Mouse (Mus musculus) G1E (cell line): Measurements from ENCODE around the gene Olfr1446. TPM values are rescaled to one million over a fixed set of nuclear protein-coding genes. Genes with fewer than 3 reads are reported as not detected.

Experiments used
- ATAC-seq: 2 replicates; pipeline ENCODE4 v1.8.0; 2016; ENCODE audit warnings: mild to moderate bottlenecking; ENCODE audit not compliant: insufficient number of reproducible peaks, poor library complexity, low FRiP score, severe bottlenecking; ENCODE audit errors: extremely low read depth
- DNase-seq: peaks from one replicate; pipeline ENCODE4 v3.0.0; 2012; ENCODE audit warnings: low spot score
- H3K27me3 ChIP-seq: 2 replicates; pipeline ENCODE4 v1.6.1; 2012; ENCODE audit warnings: mild to moderate bottlenecking, low read length, inconsistent platforms; ENCODE audit not compliant: insufficient read depth
- H3K36me3 ChIP-seq: replicated peaks from 2 replicates; pipeline ENCODE3; 2012; ENCODE audit warnings: mild to moderate bottlenecking, inconsistent platforms
- H3K4me1 ChIP-seq: 2 replicates; pipeline ENCODE4 v1.6.1; 2012; ENCODE audit warnings: low read depth, low read length, inconsistent platforms, mixed read lengths; ENCODE audit not compliant: insufficient read depth
- H3K4me3 ChIP-seq: 2 replicates; pipeline ENCODE4 v1.5.1; 2012; ENCODE audit warnings: low read depth, mild to moderate bottlenecking, inconsistent platforms, low read length, moderate library complexity, mixed read lengths
- H3K9me3 ChIP-seq: replicated peaks from 2 replicates; pipeline ENCODE4 v1.6.1; 2012; ENCODE audit warnings: inconsistent platforms
- CTCF ChIP-seq: IDR thresholded peaks from 2 replicates; pipeline ENCODE4 v1.5.1; 2012; ENCODE audit warnings: low read depth, low read length, inconsistent platforms, mixed read lengths
- GATA1 ChIP-seq: IDR thresholded peaks from 2 replicates; pipeline ENCODE4 v1.6.1; 2012; ENCODE audit warnings: borderline replicate concordance, low read length, inconsistent platforms, mixed read lengths
- GATA2 ChIP-seq: IDR thresholded peaks from 2 replicates; pipeline ENCODE4 v1.6.1; 2012; ENCODE audit warnings: low read depth, low read length, inconsistent platforms, borderline replicate concordance
- POLR2AphosphoS5 ChIP-seq: IDR thresholded peaks from 2 replicates; pipeline ENCODE4 v1.6.1; 2012; ENCODE audit warnings: low read depth, low read length, inconsistent platforms; ENCODE audit not compliant: insufficient replicate concordance
- TAL1 ChIP-seq: conservative IDR thresholded peaks from 2 replicates; pipeline ENCODE4 v1.6.1; 2012; ENCODE audit warnings: low read depth, low read length, inconsistent platforms, mixed read lengths
- polyA plus RNA-seq: library from polyadenylated mRNA; stranded (reverse); fragments of >175 nt; gene quantifications from 2 replicates; pipeline ENCODE4 v1.2.3, GENCODE M21; 2012
- total RNA-seq, 2 experiments: library from RNA; stranded (forward) in 1 of 2; stranded (reverse) in 1 of 2; fragments of 200-1000 nt in 1 of 2; fragments of >200 nt in 1 of 2; fragmentation: Nextera tagmentation in 1 of 2; gene quantifications; 2 replicates each; pipeline ENCODE4 v1.2.3; 2014 to 2017

The Olfr1446 gene
- total RNA-seq (2014; fragmentation: Nextera tagmentation) (not detected in 2 replicates), total RNA-seq (2017) (0.06 and 0.16 TPM in 2 replicates), polyA plus RNA-seq (not detected in 2 replicates)

- DNase-seq (no peak), ATAC-seq (no peak)
- Histone ChIP-seq H3K27me3 (no peaks in the 10 kb centered on the region), H3K4me1 (no peaks in the 10 kb centered on the region), H3K9me3 (no peaks in the 10 kb centered on the region), H3K36me3 (no peaks in the 10 kb centered on the region), H3K4me3 (no peak within 1 kb of the TSS)
- no peak for TF ChIP-seq GATA2
- no peak for TF ChIP-seq GATA1
- TF ChIP-seq CTCF = no peak
- no peak for TF ChIP-seq TAL1
These were observed at the start of gene Olfr1446 for GRCm38 (mm10) chr19:12893424-12893823. TSS of gene Olfr1446 (minus strand) at chr19:12893524.

DNA sequence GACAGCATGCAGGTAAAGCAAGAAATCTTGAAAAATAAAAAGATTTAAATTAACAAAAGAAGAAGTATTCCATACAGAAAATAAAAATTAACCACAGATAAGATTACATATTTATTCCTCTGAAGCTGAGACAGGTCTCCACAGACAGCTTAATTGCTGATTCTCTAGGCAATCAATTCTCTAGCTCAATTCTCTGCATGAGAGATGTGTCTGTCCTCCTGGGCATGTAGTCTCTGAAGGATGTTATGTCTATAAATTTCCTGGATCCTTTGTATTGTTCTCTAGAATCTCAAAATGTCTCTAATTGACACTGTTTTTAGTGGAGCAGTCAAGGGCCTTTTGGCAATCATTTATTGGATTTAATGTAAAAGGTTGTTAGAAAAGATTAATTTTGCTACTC is 37.2 kb upstream of the Olfr1446 start, which contains the start of gene Olfr1449:
Gene Olfr1449, plus strand, starts transcription at position 301 of the 400 bp plus-strand sequence.
- ATAC-seq = no peak
- Histone ChIP-seq H3K9me3 (no peaks in the 10 kb centered on the region), H3K4me3 (no peak within 1 kb of the TSS), H3K4me1 (no peaks in the 10 kb centered on the region), H3K27me3 (no peaks in the 10 kb centered on the region), H3K36me3 (no peaks in the 10 kb centered on the region)
- TF ChIP-seq TAL1 (no peak), GATA1 (no peak), GATA2 (no peak), POLR2AphosphoS5 (no peak), CTCF (no peak)
- no peak for DNase-seq

GRCm38 (mm10) chr19:12924319-12924718 is 31.0 kb upstream of the Olfr1446 start, which contains the start of gene Olfr1448:
TSS of gene Olfr1448 (minus strand) at chr19:12924419.
- ATAC-seq = no peak

DNA sequence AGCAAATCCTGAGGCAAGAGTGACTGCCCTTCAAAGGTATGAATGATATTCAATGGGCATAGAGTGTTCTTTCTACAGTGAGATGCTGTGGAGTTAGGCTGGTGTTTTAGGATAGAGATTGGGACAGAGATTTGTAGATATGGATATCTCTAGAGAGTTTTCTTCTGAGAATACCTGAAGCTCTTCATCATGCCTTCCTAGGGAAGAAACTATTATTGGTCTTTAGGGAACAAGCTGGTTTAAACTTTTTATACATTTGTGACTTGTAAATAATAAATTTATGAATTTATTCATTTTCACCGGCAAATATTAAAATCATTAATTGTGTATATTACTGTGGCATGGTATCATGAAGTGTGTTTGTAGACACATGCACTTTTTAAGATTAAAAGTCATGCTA is 10.3 kb upstream of the Olfr1446 start, which contains the start of gene Olfr1447:
Gene Olfr1447, minus strand, starts transcription at position 101 of the 400 bp plus-strand sequence.
- Histone ChIP-seq H3K4me3 (no peak within 1 kb of the TSS), H3K4me1 (no peaks in the 10 kb centered on the region)

More at GRCm38 (mm10) chr19:12924319-12924718, 31.0 kb upstream of the Olfr1446 start, which contains the start of gene Olfr1448:
- Histone ChIP-seq H3K4me1 (no peaks in the 10 kb centered on the region), H3K36me3 (no peaks in the 10 kb centered on the region), H3K4me3 (no peak within 1 kb of the TSS), H3K27me3 (no peaks in the 10 kb centered on the region), H3K9me3 (no peaks in the 10 kb centered on the region)
- TF ChIP-seq POLR2AphosphoS5 = no peak
- no peak for TF ChIP-seq GATA1
- DNase-seq = no peak

DNA sequence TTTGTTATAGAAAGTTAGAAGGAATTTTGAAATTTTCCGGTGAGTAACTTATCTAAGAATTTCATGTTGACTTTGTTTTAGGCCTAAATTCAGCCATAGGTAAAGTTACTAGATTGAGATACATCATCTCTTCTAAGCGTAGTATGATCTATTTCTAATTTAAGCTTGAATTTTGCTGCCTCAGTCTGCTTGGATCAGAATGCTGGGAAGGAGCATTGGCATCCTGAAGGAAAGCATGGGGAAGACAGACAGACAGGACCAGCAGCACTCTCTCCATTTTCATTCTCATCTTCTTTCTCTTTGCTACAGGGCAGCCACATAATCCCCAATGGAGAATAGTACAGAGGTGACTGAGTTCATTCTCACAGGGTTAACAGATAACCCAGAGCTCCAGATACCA is 9.8 kb downstream of the Olfr1446 start, which contains the start of gene Olfr1445:
Gene Olfr1445, plus strand, starts transcription at position 301 of the 400 bp plus-strand sequence.
- H3K27me3 ChIP-seq = no peaks in the 10 kb centered on the region
- no peak within 1 kb of the TSS for H3K4me3 ChIP-seq
- no peak for DNase-seq
- H3K36me3 ChIP-seq = no peaks in the 10 kb centered on the region
- H3K4me1 ChIP-seq = no peaks in the 10 kb centered on the region
- ATAC-seq = no peak
- no peak for TF ChIP-seq CTCF
- TF ChIP-seq POLR2AphosphoS5 = no peak
- no peak for TF ChIP-seq GATA2
- no peak for TF ChIP-seq GATA1
- no peak for TF ChIP-seq TAL1
- no peaks in the 10 kb centered on the region for H3K9me3 ChIP-seq

More for the DNA sequence above, 10.3 kb upstream of the Olfr1446 start, which contains the start of gene Olfr1447:
- ATAC-seq = no peak
- Histone ChIP-seq H3K36me3 (no peaks in the 10 kb centered on the region), H3K9me3 (no peaks in the 10 kb centered on the region), H3K27me3 (no peaks in the 10 kb centered on the region)
- DNase-seq = no peak
- no peak for TF ChIP-seq TAL1
- no peak for TF ChIP-seq GATA2
- TF ChIP-seq GATA1 = no peak
- TF ChIP-seq POLR2AphosphoS5 = no peak
- no peak for TF ChIP-seq CTCF

- ATAC-seq = no peak
- no peak for DNase-seq
- Histone ChIP-seq H3K4me1 (no peaks in the 10 kb centered on the region), H3K4me3 (no peak within 1 kb of the TSS), H3K9me3 (no peaks in the 10 kb centered on the region), H3K36me3 (no peaks in the 10 kb centered on the region), H3K27me3 (0 out of 2 replicates have a peak, but pooled peaks cover 2% of the 10 kb centered on the region)
- no peak for TF ChIP-seq TAL1
- no peak for TF ChIP-seq GATA1
- no peak for TF ChIP-seq POLR2AphosphoS5
- TF ChIP-seq GATA2 = no peak
- no peak for TF ChIP-seq CTCF
These were observed 36.3 kb downstream of the Olfr1446 start, which contains the start of gene Olfr1444 for GRCm38 (mm10) chr19:12856983-12857382. TSS of gene Olfr1444 (plus strand) at chr19:12857283.
